Mouse (Mus musculus) embryonic fibroblast, embryonic 13.5 days (primary cell): ENCODE data around the gene Olfr649.

Source experiments
- CTCF ChIP-seq: IDR thresholded peaks from 2 replicates; pipeline ENCODE4 v1.5.1; 2011; ENCODE audit warnings: mild to moderate bottlenecking, control low read depth, low read length, moderate library complexity, borderline replicate concordance; ENCODE audit not compliant: insufficient read depth
- POLR2A ChIP-seq: IDR thresholded peaks from 2 replicates; pipeline ENCODE4 v1.6.1; 2011; ENCODE audit warnings: low read depth, mild to moderate bottlenecking, control low read depth, low read length, moderate library complexity

DNA sequence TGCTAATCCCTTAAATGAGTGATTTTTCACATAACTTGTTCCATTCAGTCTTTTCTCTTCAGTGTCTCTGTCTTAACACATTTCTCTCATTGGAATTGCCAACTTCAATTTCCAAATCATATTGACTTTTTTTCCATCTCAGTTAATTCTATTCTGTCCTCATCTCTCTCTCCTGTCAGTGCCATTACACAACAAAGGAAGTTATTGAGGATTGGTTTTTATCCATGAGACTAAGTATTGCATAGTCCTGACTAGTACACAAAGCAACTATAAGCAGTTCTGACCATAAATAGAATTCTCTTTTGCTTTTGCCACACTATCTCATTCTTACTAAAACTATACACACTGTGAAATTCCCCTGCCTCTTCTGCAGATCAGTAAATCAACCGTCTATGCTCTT, 16.7 kb downstream of the Olfr649 start:
- TF ChIP-seq POLR2A (no peak), CTCF (no peak)
